Mouse (Mus musculus) lung, embryonic 16.5 days (tissue): ENCODE measurements at regions not wholly inside any gene's neighbourhood (a gene's known extent, or its start where the extent isn't known, plus 50 kb on each side); places are given as distances from the start of the nearest gene placed in this dataset.

Source experiments
- ATAC-seq: fragments of 200-750 bp; cut with Nextera tagmentation; 2 replicates; pipeline ENCODE4 v1.8.0; 2017; ENCODE audit warnings: low read depth, mild to moderate bottlenecking, moderate library complexity
- H3K27ac ChIP-seq: fragments of 300-500 bp; sonication (generic); 2 replicates; pipeline ENCODE4 v1.5.1; 2014; ENCODE audit warnings: mild to moderate bottlenecking, control low read depth, low read length
- H3K27me3 ChIP-seq: fragments of 300-500 bp; sonication (generic); 2 replicates; pipeline ENCODE4 v1.6.1; 2014; ENCODE audit warnings: low read depth, low read length, mixed read lengths; ENCODE audit not compliant: control insufficient read depth, insufficient read depth
- H3K36me3 ChIP-seq: fragments of 300-500 bp; sonication (generic); 2 replicates; pipeline ENCODE4 v1.6.1; 2014; ENCODE audit warnings: low read length; ENCODE audit not compliant: control insufficient read depth, insufficient read depth
- H3K4me1 ChIP-seq: fragments of 300-500 bp; sonication (generic); replicated peaks from 2 replicates; pipeline ENCODE4 v1.6.1; 2014; ENCODE audit warnings: low read length, mixed read lengths; ENCODE audit not compliant: control insufficient read depth, insufficient read depth
- H3K4me2 ChIP-seq: fragments of 300-500 bp; sonication (generic); 2 replicates; pipeline ENCODE4 v1.6.1; 2014; ENCODE audit warnings: low read depth, low read length, control low read depth
- H3K4me3 ChIP-seq: fragments of 300-500 bp; sonication (generic); 2 replicates; pipeline ENCODE4 v1.5.1; 2014; ENCODE audit warnings: mild to moderate bottlenecking, low read length, control low read depth
- H3K9ac ChIP-seq: fragments of 300-500 bp; sonication (generic); 2 replicates; pipeline ENCODE4 v1.6.1; 2014; ENCODE audit warnings: low read length, control low read depth
- H3K9me3 ChIP-seq: fragments of 300-500 bp; sonication (generic); 2 replicates; pipeline ENCODE4 v1.6.1; 2016; ENCODE audit warnings: low read length; ENCODE audit not compliant: control insufficient read depth
- WGBS: fragments of 180-500 bp; shearing (Covaris S2); extraction: QIAGEN DNeasy Blood & Tissue Kit; methylation state at CpG from one replicate; pipeline ENCODE4 v1.1.7; 2014; 5-methylcytosine and 5-hydroxymethylcytosine counted together

DNA sequence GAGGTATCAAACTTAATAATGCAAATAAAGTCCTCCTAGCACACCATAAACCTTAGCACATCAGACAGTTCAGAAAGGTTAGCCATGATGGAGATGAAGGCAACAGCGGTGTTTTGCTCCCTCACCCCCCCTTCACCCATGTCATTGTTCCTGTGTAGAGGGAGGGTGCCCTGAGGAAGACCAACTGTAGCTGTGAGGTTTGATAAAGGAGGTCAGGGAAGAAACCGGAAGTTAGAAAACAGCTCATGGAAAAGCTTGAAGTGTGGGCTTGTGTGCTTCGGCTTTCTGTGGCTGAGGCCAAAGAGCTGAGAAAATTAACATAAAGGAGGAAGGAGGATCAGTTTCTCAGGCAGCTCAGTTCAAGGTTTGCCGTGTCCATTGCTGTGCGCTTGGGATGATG is 111.3 kb upstream of the Adra1b start:
- ATAC-seq, result no peak
- Histone ChIP-seq H3K36me3 (no peaks in the 10 kb centered on the region), H3K4me1 (peaks cover 4% of the 10 kb centered on the region; the same call in 1 of the 2 replicates), H3K4me2 (no peak overlapping the region), H3K27ac (no peak overlapping the region), H3K27me3 (no peaks in the 10 kb centered on the region), H3K9me3 (no peaks in the 10 kb centered on the region), H3K9ac (no peak overlapping the region), H3K4me3 (no peak overlapping the region)
- WGBS, result 77% methylated on average over 5 of the region's 5 CpGs

DNA sequence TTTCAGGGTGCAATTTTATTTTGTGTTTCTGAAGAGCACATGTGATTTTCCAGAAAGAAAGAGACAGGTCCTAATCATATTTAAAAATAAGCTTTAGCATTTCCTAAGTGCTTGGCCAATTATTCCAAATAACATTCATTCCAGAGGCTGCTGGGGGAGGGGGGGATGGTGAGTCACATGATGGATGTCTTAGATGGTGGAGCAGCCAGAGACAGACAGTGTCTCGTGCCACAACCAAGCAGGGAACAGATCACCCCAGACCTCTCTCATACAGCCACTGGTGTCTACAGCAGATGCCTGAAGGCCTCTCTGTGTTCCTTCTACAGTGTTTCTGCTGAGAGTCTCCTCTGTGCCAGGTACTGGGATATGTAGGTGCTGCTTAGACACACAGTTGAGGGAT is 112.8 kb upstream of the Adra1b start:
- ATAC-seq, result no peak

DNA sequence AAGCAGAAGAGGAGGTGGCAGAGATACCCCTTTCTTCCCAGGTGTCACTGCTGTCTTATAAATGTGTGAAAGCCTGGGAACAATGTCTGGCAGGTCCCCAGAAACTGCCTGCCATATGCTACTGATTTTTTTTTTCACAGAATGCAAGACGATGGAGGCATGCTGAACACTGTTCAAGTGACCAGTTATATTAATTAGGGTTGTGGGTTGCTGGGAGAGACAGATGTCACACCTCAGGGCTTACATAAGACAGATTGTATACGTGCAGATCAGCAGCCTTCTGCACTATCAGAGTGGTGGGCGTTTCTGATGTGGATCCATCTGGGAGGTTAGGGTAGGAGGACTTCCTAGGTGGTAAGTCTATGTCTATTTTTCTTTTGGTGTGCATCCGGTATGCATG is 120.6 kb upstream of the Adra1b start:
- no peak for ATAC-seq
- Histone ChIP-seq H3K9me3 (no peaks in the 10 kb centered on the region), H3K4me3 (no peak overlapping the region), H3K27me3 (no peaks in the 10 kb centered on the region), H3K9ac (no peak overlapping the region), H3K4me2 (no peak overlapping the region), H3K27ac (no peak overlapping the region), H3K36me3 (no peaks in the 10 kb centered on the region), H3K4me1 (no peaks in the 10 kb centered on the region)
- 52% methylated on average over 4 of the region's 4 CpGs for WGBS

More for the DNA sequence above, 112.8 kb upstream of the Adra1b start:
- H3K27ac ChIP-seq, result no peak overlapping the region
- H3K9me3 ChIP-seq, result no peaks in the 10 kb centered on the region
- no peaks in the 10 kb centered on the region for H3K4me1 ChIP-seq
- no peak overlapping the region for H3K9ac ChIP-seq
- WGBS, result 42% methylated on average over 1 of the region's 1 CpGs
- H3K27me3 ChIP-seq, result no peaks in the 10 kb centered on the region
- no peak overlapping the region for H3K4me3 ChIP-seq
- no peak overlapping the region for H3K4me2 ChIP-seq
- H3K36me3 ChIP-seq, result no peaks in the 10 kb centered on the region

DNA sequence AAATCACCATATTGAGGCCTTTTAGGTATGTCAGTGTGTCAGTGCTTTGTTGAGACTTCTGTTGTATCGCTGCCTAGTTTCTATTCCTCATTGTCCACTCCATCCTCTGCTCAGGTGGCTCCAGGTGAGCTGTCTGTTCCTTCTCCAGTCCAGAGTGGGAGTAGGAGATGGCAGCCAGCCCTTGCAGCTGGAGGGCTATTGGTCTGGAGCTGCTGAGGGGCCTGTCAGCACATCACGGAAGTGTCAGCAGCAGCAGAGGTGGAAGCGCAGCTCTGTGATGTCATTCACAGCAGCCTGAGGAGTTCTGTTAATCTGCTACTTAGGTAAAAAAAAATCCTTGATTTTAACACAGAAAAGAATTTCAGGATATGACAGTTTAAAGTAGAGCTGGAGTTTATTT is 126.0 kb upstream of the Adra1b start:
- Histone ChIP-seq H3K27ac (no peak overlapping the region), H3K36me3 (no peaks in the 10 kb centered on the region), H3K4me2 (no peak overlapping the region), H3K4me1 (no peaks in the 10 kb centered on the region), H3K9me3 (no peaks in the 10 kb centered on the region), H3K4me3 (no peak overlapping the region), H3K9ac (no peak overlapping the region), H3K27me3 (no peaks in the 10 kb centered on the region)
- WGBS, result 56% methylated on average over 3 of the region's 3 CpGs
- ATAC-seq, result no peak

DNA sequence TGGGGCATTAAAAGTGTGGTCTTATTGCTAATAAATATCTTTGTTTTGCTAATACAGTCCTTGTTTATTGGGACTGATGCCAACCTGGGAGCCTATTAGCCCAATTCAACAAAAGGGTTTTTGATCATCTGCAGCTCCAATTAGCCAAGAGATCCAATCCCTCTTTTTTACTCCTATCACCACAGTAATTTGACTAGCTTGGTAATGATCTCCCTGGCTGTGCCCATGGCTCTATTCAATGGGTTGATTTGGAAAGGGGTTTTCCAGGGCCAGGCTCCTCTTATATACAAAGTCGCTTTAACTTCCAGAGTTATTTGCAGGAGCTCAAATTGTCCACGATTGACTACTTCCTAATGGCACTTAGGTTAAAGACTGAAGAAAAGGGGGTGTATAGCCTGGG is 145.1 kb upstream of the Adra1b start:
- Histone ChIP-seq H3K4me1 (no peaks in the 10 kb centered on the region), H3K36me3 (no peaks in the 10 kb centered on the region), H3K9ac (no peak overlapping the region), H3K9me3 (no peaks in the 10 kb centered on the region), H3K27me3 (no peaks in the 10 kb centered on the region), H3K4me3 (no peak overlapping the region), H3K27ac (no peak overlapping the region), H3K4me2 (no peak overlapping the region)
- WGBS, result 67% methylated on average over 2 of the region's 2 CpGs
- ATAC-seq, result no peak

DNA sequence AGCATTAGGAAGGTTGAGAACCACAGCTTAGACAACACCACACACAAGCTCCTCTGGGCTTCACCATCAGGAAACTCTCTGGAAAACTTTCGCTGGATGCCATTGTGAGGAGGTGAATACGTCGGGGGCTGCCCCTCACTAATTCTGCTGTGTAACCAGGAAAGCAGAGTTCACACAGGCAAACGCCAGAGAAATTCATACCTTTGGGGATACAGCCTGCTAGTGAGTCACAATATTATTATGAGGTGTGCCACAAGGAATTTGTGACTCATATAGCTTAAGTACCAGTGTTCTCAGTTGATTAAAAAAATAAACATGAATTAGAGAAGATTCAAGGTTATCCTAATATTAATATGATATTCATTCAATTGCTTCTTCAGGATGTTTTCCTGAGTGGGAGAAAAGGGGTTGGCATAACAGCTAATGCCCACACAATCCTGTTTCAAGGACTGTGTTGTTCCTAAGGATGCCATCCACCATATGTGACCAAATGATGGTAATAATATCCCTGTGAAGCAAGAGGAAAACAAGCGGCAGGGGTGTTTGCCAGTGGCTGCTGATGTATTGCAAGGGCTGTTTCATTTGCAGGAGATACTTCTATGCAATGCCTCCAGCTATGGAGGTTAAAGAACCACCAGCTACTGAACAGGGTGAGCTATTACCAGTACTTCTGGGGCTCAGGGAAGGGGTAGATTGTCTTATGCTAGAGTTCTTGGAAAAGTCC is 148.4 kb upstream of the Adra1b start:
- 75% methylated on average over 5 of the region's 5 CpGs for WGBS
- Histone ChIP-seq H3K27me3 (no peaks in the 10 kb centered on the region), H3K4me3 (no peak overlapping the region), H3K36me3 (no peaks in the 10 kb centered on the region), H3K9ac (no peak overlapping the region), H3K4me1 (no peaks in the 10 kb centered on the region), H3K27ac (no peak overlapping the region), H3K4me2 (no peak overlapping the region), H3K9me3 (no peaks in the 10 kb centered on the region)
- no peak for ATAC-seq

DNA sequence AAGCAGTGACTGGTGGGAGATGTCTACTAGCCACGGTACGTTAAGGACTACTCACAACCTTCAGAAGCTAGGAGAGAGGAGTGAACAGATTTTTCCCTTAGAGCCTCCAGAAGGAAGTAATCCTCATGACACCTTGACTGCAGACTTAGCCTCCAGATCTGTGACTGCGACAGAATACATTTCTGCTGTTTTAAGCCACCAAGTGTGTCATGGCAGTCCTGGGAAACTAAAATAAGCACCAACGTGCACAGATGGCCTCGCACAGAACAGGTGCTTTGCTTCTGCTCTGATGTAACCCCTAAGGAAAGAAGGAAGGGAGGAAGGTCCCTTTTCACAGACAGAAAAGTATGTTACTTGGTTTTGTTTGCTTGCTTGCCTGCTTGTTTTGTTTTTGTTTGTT is 151.5 kb upstream of the Adra1b start:
- H3K4me3 ChIP-seq, result no peak overlapping the region
- no peak overlapping the region for H3K4me2 ChIP-seq

DNA sequence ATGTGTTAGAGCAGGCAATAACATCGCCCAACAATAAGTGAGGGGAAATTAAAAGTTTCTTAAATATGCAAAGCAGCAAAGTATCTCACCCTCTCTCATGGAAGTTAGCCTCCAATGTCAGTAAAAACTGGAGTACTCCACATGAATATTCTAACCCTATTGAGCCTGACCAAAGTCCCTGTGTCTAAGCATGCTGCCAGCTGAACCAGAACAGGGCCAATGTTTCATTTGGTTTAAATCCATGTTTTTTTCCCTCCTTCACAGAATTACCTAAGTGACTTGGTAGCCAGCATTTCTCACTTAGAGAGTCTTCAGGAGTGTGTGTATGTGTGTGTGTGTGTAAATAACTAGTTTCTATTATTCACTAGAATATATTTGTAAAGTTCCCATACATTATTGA is 161.4 kb upstream of the Adra1b start:
- ATAC-seq, result no peak
- no peak overlapping the region for H3K27ac ChIP-seq

More for the DNA sequence above, 151.5 kb upstream of the Adra1b start:
- ATAC-seq, result no peak
- H3K9me3 ChIP-seq, result no peaks in the 10 kb centered on the region
- H3K27me3 ChIP-seq, result no peaks in the 10 kb centered on the region
- no peak overlapping the region for H3K9ac ChIP-seq
- WGBS, result 72% methylated on average over 5 of the region's 5 CpGs
- no peaks in the 10 kb centered on the region for H3K4me1 ChIP-seq
- no peak overlapping the region for H3K27ac ChIP-seq
- no peaks in the 10 kb centered on the region for H3K36me3 ChIP-seq

DNA sequence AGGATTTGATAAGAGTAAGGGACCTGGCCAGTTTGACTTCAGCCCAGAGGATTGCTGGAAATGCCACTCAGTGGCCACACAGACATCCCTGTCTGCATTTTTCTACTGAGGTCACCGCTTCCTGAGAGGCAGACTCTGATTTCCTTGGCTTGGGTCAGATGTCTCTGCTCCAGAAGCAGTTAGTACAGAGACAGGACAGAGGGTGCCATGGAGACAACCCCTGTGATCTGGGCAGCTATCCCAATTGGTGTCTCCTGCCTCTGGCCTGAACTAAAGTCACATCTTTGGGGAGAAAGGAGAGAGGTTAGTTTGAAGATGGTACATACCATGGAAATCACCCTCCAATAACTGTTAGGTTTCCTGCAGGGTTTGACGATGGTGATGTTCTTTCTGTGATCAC is 165.2 kb upstream of the Adra1b start:
- no peaks in the 10 kb centered on the region for H3K36me3 ChIP-seq
- no peak overlapping the region for H3K4me2 ChIP-seq
- no peak overlapping the region for H3K9ac ChIP-seq
- H3K27ac ChIP-seq, result no peak overlapping the region
- WGBS, result 76% methylated on average over 2 of the region's 2 CpGs
- no peaks in the 10 kb centered on the region for H3K9me3 ChIP-seq
- no peak overlapping the region for H3K4me3 ChIP-seq
- ATAC-seq, result no peak
- H3K4me1 ChIP-seq, result no peaks in the 10 kb centered on the region
- no peaks in the 10 kb centered on the region for H3K27me3 ChIP-seq

More for the DNA sequence above, 161.4 kb upstream of the Adra1b start:
- WGBS, result 97% methylated on average over 1 of the region's 1 CpGs
- Histone ChIP-seq H3K4me2 (no peak overlapping the region), H3K4me3 (no peak overlapping the region), H3K9ac (no peak overlapping the region), H3K36me3 (no peaks in the 10 kb centered on the region), H3K27me3 (no peaks in the 10 kb centered on the region), H3K9me3 (no peaks in the 10 kb centered on the region), H3K4me1 (no peaks in the 10 kb centered on the region)

DNA sequence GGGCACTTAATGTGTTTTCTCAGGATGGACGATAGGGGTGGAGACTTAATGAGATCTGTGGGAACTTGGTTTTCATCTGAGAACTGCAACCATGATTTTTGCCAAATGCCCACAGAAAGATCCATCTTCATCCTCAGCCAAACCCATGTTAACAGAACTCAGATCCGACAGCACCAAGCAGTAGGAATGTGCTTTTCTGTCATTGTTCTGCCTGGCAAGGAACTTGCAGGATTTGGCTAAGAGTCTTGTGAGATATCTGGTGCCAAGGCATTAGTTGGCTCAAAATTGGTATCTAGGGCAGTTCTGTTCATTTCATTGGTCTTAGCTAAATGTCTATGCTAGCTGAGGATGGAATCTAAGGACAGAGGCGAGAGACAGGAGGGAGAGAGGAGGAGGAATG is 182.7 kb upstream of the Adra1b start:
- ATAC-seq, result no peak
- H3K9me3 ChIP-seq, result no peaks in the 10 kb centered on the region
- H3K9ac ChIP-seq, result no peak overlapping the region
- no peak overlapping the region for H3K4me3 ChIP-seq
- H3K27me3 ChIP-seq, result no peaks in the 10 kb centered on the region
- no peak overlapping the region for H3K27ac ChIP-seq
- H3K4me1 ChIP-seq, result no peaks in the 10 kb centered on the region
- H3K36me3 ChIP-seq, result no peaks in the 10 kb centered on the region
- H3K4me2 ChIP-seq, result no peak overlapping the region
- 64% methylated on average over 3 of the region's 3 CpGs for WGBS
